Mouse (Mus musculus) heart, embryonic 16.5 days (tissue): Measurements from ENCODE around the gene Dhdds. TPM values are rescaled to one million over a fixed set of nuclear protein-coding genes. Genes with fewer than 3 reads are reported as not detected.
"Not testable (repeated sequence)": the region's sequence is repeated elsewhere in the genome, so short reads cannot be mapped to it uniquely, and the experiment has no call there.

Experiments
- ATAC-seq: fragments of 200-750 bp; cut with Nextera tagmentation; replicated peaks from 2 replicates; pipeline ENCODE4 v1.8.0; 2017; ENCODE audit warnings: moderate number of reproducible peaks; ENCODE audit not compliant: insufficient read depth, low FRiP score; ENCODE audit errors: extremely low read depth
- H3K27ac ChIP-seq: fragments of 300-500 bp; sonication (generic); 2 replicates; pipeline ENCODE4 v1.5.1; 2014; ENCODE audit warnings: mild to moderate bottlenecking, low read length, control low read depth, moderate library complexity
- H3K27me3 ChIP-seq: fragments of 300-500 bp; sonication (generic); 2 replicates; pipeline ENCODE4 v1.6.1; 2014; ENCODE audit warnings: low read length, mixed read lengths; ENCODE audit not compliant: control insufficient read depth, insufficient read depth
- H3K36me3 ChIP-seq: fragments of 300-500 bp; sonication (generic); 2 replicates; pipeline ENCODE4 v1.6.1; 2014; ENCODE audit not compliant: control insufficient read depth, insufficient read depth
- H3K4me1 ChIP-seq: fragments of 300-500 bp; sonication (generic); 2 replicates; pipeline ENCODE4 v1.6.1; 2014; ENCODE audit warnings: low read length, mixed read lengths; ENCODE audit not compliant: control insufficient read depth, insufficient read depth
- H3K4me2 ChIP-seq: fragments of 300-500 bp; sonication (generic); 2 replicates; pipeline ENCODE4 v1.6.1; 2014; ENCODE audit warnings: low read depth, mild to moderate bottlenecking, control low read depth, low read length
- H3K4me3 ChIP-seq: fragments of 300-500 bp; sonication (generic); 2 replicates; pipeline ENCODE4 v1.5.1; 2014; ENCODE audit warnings: mild to moderate bottlenecking, control low read depth, low read length
- H3K9ac ChIP-seq: fragments of 300-500 bp; sonication (generic); 2 replicates; pipeline ENCODE4 v1.6.1; 2014; ENCODE audit warnings: low read length, control low read depth
- H3K9me3 ChIP-seq: fragments of 300-500 bp; sonication (generic); replicated peaks from 2 replicates; pipeline ENCODE4 v1.6.1; 2016; ENCODE audit warnings: low read length; ENCODE audit not compliant: control insufficient read depth
- WGBS: fragments of 180-500 bp; shearing (Covaris S2); extraction: QIAGEN DNeasy Blood & Tissue Kit; methylation state at CpG from one replicate; pipeline ENCODE4 v1.1.7; 2014; 5-methylcytosine and 5-hydroxymethylcytosine counted together
- polyA plus RNA-seq: library from polyadenylated mRNA; unstranded; fragments of >200 nt; fragmentation: Nextera tagmentation; extraction: Ambion mirVana; gene quantifications from 2 replicates; pipeline ENCODE4 v1.2.1, GENCODE M21; 2015

The Dhdds gene
- polyA plus RNA-seq, 1 experiment from 2014 or later: 33.6 TPM

DNA sequence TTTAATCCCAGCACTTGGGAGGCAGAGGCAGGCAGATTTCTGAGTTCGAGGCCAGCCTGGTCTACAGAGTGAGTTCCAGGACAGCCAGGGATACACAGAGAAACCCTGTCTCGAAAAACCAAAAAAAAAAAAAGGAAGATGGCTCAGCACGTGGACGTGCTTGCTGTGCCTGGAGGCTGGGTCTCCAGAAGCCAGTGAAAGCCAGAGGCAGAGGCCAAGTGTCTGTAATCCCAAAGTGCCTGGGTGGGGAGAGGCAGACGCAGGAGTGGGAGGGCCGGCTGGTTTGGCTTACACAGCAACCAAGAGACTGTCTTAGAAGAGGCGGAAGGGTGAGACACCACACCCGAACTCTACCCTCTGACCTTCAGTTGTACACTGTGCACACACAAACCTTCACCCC is 12.4 kb downstream of the Dhdds start:
- H3K9me3 ChIP-seq, H3K4me1 ChIP-seq, H3K9ac ChIP-seq, ATAC-seq, H3K27ac ChIP-seq, H3K4me3 ChIP-seq, H3K27me3 ChIP-seq, H3K4me2 ChIP-seq: not testable (repeated sequence)
- peaks cover 31% of the 10 kb centered on the region for H3K36me3 ChIP-seq
- WGBS: 88% methylated on average over 8 of the region's 8 CpGs

DNA sequence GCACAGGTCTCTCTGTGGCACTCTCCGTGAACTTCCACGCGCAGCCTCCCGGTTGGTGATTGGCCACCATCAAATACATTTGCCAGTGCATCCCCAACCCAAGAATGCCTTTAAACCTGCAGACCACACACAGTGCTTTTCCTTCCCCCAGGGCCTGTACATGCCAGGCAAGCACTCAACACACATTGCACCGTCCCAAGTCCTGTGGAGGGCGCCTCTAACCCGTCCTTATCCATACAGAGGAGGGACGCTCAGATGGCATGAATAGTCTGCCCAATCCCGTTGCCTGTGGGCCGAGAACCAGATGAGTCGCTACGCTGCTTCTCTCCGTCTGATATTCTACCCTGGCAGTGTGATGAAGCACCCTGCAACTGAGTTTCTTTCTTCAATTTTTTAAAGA is 17.8 kb downstream of the Dhdds start:
- Histone ChIP-seq H3K27me3 (no peaks in the 10 kb centered on the region), H3K9me3 (no peaks in the 10 kb centered on the region), H3K4me1 (peaks cover 18% of the 10 kb centered on the region), H3K36me3 (peaks cover 10% of the 10 kb centered on the region), H3K4me3 (no peak overlapping the region), H3K27ac (no peak overlapping the region), H3K4me2 (no peak overlapping the region), H3K9ac (no peak overlapping the region)
- 90% methylated on average over 13 of the region's 13 CpGs for WGBS
- ATAC-seq: no peak

DNA sequence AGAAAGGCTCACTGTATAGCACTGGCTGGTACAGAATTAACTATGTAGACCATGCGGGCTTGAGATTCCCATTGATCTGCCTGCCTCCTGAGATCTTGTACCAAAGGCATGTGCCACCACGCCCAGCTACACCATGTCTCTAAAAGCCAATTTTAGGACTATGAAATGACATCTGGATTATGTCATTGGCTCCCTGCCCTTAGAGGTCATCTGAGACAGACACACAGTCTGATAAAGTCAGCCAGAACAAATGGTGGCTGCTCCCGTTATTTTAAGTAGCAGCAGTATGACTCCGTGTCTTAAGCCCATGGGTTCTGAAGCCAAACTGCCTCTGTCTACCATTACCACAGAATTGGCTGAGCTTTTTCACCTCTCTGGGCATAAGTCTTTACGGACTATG is 20.2 kb downstream of the Dhdds start:
- ATAC-seq: peak; percentile 89
- Histone ChIP-seq H3K4me1 (peaks cover 18% of the 10 kb centered on the region), H3K4me3 (no peak overlapping the region; the same call in 1 of the 2 replicates), H3K36me3 (0 out of 2 replicates have a peak, but pooled peaks cover 5% of the 10 kb centered on the region), H3K27me3 (no peaks in the 10 kb centered on the region), H3K27ac (peak overlapping the region; percentile 90), H3K9me3 (no peaks in the 10 kb centered on the region), H3K4me2 (peak overlapping the region; percentile 41), H3K9ac (0 out of 2 replicates have a peak overlapping the region, but pooled peaks have one; percentile 11)
- 31% methylated on average over 5 of the region's 5 CpGs for WGBS

DNA sequence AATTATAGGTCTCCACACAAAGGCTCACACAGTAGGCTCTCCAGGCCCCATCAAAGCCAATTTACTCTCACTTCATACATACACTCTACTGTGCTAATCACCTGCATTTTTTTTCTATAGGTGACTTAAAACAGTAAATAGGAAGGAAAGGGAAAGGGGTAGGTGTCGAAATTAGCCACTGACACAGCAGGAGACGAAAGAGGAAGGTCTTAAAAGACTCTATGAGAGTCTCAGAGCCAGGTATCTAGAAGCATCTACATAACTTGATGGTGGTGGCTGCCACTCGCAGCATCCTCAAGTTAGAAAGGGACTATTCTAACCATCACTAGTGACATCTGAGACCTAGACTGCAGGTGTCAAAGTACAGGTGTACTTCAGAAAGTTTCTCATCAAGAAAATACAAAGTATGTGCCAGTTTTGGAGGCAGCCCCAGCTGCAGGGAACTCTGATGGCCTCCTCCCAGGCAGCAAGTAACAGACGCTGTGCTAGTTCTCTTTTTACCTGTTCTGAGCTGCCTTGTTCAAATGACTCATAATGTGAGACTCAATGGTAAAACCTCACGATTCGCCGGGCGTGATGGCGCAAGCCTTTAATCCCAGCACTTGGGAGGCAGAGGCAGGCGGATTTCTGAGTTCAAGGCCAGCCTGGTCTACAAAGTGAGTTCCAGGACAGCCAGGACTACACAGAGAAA is 22.6 kb downstream of the Dhdds start:
- Histone ChIP-seq H3K9ac (no peak overlapping the region), H3K27me3 (no peaks in the 10 kb centered on the region), H3K36me3 (0 out of 2 replicates have a peak, but pooled peaks cover 5% of the 10 kb centered on the region), H3K27ac (no peak overlapping the region), H3K4me3 (no peak overlapping the region), H3K4me1 (peaks cover 23% of the 10 kb centered on the region), H3K4me2 (no peak overlapping the region), H3K9me3 (no peaks in the 10 kb centered on the region)
- no peak for ATAC-seq
- 90% methylated on average over 10 of the region's 10 CpGs for WGBS

DNA sequence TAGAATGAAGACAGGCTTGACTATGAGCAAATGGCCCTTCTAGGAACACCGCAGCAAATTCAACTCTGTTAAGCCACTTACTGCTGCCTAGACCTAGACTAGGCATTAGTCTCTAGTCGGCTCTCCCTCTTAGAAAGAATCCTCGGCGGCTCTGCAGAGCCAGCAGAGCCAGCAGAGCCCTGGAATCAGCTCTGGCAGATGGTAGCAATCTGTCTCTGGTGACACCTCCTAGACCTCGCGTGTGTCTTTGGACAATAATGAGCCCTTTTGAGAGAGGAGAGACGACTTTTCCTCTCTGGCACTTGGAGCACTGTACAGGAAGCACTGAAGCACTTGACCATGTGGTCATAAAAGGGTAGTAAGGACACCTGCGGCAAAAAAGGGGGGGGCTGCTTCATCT is 29.0 kb downstream of the Dhdds start:
- WGBS: 75% methylated on average over 8 of the region's 8 CpGs
- H3K36me3 ChIP-seq: peaks cover 12% of the 10 kb centered on the region

DNA sequence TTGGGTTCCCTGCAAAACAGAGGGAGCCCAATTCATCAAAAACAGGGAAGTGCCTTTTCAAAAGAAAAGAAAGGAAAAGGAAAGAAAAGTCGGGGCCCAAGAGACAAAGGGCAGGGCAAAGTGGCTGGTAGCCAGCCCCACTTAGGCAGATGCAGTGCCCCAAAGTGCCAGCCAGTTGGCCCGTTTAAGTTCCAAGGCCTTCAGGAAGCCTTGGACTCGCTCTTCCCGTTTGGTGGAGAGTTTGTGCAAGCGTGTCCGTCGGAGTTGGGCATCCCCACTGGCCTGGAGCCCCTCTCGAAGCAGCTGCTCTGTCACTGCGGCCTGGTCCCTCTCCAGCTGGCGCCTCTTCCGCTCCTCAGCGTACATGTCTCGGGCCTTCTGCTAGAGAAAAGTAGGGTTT is 29.8 kb downstream of the Dhdds start:
- Histone ChIP-seq H3K9me3 (no peaks in the 10 kb centered on the region), H3K4me3 (no peak overlapping the region), H3K27ac (no peak overlapping the region), H3K4me1 (peaks cover 22% of the 10 kb centered on the region), H3K9ac (no peak overlapping the region), H3K27me3 (no peaks in the 10 kb centered on the region), H3K4me2 (no peak overlapping the region), H3K36me3 (peaks cover 20% of the 10 kb centered on the region)
- ATAC-seq: no peak
- 93% methylated on average over 13 of the region's 13 CpGs for WGBS

More for the DNA sequence above, 29.0 kb downstream of the Dhdds start:
- Histone ChIP-seq H3K4me2 (no peak overlapping the region), H3K27me3 (no peaks in the 10 kb centered on the region), H3K27ac (no peak overlapping the region), H3K4me1 (peaks cover 14% of the 10 kb centered on the region), H3K9ac (no peak overlapping the region), H3K9me3 (no peaks in the 10 kb centered on the region), H3K4me3 (no peak overlapping the region)
- no peak for ATAC-seq

DNA sequence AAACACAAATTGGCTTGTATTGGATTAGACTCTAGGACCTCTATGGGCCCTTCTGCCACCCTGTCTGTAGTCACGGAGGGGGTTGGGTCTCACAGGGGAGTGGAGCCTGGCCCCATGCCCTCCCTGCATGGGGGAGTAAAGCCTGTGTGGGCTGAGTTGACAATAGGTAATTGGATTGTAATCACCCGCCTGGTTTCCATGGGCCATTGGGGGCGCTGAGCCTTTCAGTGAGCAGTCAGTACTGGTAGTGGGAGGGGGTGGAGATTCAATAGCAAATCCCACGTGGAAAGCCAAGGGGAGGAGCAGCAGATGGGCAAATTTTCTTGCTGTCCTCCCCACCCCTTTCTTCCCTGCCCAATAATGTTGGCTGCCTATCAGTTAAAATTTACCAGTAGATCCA is 30.5 kb downstream of the Dhdds start:
- no peak for ATAC-seq
- Histone ChIP-seq H3K4me3 (no peak overlapping the region), H3K36me3 (peaks cover 25% of the 10 kb centered on the region), H3K27ac (no peak overlapping the region), H3K9ac (no peak overlapping the region), H3K4me1 (peaks cover 26% of the 10 kb centered on the region), H3K9me3 (no peaks in the 10 kb centered on the region), H3K27me3 (no peaks in the 10 kb centered on the region), H3K4me2 (no peak overlapping the region)
- WGBS: 57% methylated on average over 4 of the region's 4 CpGs

DNA sequence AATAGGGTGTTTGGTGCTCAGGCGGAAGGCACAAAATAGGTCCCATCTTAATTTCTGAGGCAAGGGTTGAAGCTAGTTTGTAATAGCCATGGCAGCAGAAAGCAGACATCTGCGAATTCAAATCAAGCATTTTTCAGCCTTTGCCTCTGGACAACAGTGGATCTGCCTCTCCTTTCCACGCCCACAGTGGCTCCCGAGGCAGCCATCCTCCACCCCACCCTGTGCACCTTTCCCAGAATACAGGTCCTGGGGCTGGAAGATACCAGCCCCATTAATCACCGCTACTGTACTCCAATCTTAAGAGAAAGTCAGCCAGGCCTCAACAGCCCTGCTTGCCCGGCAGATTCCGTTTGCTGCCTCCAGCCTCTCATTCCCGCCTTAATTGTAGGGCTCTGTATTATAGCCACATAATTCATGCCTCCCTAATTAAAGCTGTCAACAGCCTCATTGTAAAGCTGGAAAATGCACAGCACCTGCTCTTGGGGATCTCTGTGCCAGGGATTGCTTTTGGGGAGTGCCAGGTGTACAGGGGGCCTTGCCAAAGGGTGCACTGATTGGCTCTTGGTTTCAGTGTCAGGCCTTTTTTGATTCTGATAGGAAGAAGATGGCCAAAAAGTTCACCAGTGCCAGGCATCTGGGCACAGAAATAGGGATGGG is 31.5 kb downstream of the Dhdds start:
- H3K9me3 ChIP-seq: no peaks in the 10 kb centered on the region
- H3K4me3 ChIP-seq: no peak overlapping the region
- H3K9ac ChIP-seq: no peak overlapping the region; the same call in 1 of the 2 replicates
- peaks cover 28% of the 10 kb centered on the region for H3K36me3 ChIP-seq
- H3K4me1 ChIP-seq: peaks cover 21% of the 10 kb centered on the region
- H3K27ac ChIP-seq: peak overlapping the region; percentile 0; the same call in 1 of the 2 replicates
- no peak for ATAC-seq
- no peaks in the 10 kb centered on the region for H3K27me3 ChIP-seq
- 63% methylated on average over 8 of the region's 8 CpGs for WGBS
- peak overlapping the region; percentile 99 for H3K4me2 ChIP-seq
